Mouse (Mus musculus) cerebellum, adult 2 months (tissue): ENCODE data around the gene Lef1.

ENCODE experiments used
- CTCF ChIP-seq: fragments of 200-500 bp; IDR thresholded peaks from 2 replicates; pipeline ENCODE4 v1.5.1; 2011; ENCODE audit warnings: low read depth, mild to moderate bottlenecking, control low read depth, low read length, moderate library complexity, borderline replicate concordance; ENCODE audit not compliant: insufficient read depth
- POLR2A ChIP-seq: fragments of 200-500 bp; IDR thresholded peaks from 2 replicates; pipeline ENCODE4 v1.6.1; 2011; ENCODE audit warnings: low read length, control low read depth, borderline replicate concordance; ENCODE audit not compliant: insufficient read depth

- TF ChIP-seq CTCF (no peak), POLR2A (no peak)
These were observed 15.6 kb downstream of the Lef1 start for GRCm38 (mm10) chr3:131125873-131126272.
